Mouse (Mus musculus) heart, postnatal 0 days (tissue): Measurements from ENCODE around the gene Hcn2.

Experiments used
- CTCF ChIP-seq: IDR thresholded peaks from 2 replicates; pipeline ENCODE4 v1.5.1; 2016; ENCODE audit warnings: antibody characterized with exemption, control low read depth, low read depth
- EP300 ChIP-seq: IDR thresholded peaks from 2 replicates; pipeline ENCODE4 v1.6.1; 2016; ENCODE audit warnings: antibody characterized with exemption, low read depth

GRCm38 (mm10) chr10:79706406-79707094, 9.9 kb upstream of the Hcn2 start:
- TF ChIP-seq CTCF (no peak), EP300 (no peak)
